Mouse (Mus musculus): ENCODE measurements at regions not wholly inside any gene's neighbourhood (a gene's known extent, or its start where the extent isn't known, plus 50 kb on each side); places are given as distances from the start of the nearest gene placed in this dataset.

- no peak for ATAC-seq (replicated peaks; ENCODE audit: low read depth, poor library complexity, severe bottlenecking)
Measured at GRCm38 (mm10) chr3:143017480-143017879, 135.7 kb upstream of the Pkn2 start.

GRCm38 (mm10) chr3:143016758-143017157 lies 135.0 kb upstream of the Pkn2 start:
- peak; percentile 73 for ATAC-seq (replicated peaks; ENCODE audit: low read depth, poor library complexity, severe bottlenecking)

GRCm38 (mm10) chr3:143014421-143014820 lies 132.6 kb upstream of the Pkn2 start:
- ATAC-seq (replicated peaks; ENCODE audit: low read depth, poor library complexity, severe bottlenecking), result peak; percentile 52

GRCm38 (mm10) chr3:143007047-143007446 lies 125.2 kb upstream of the Pkn2 start:
- no peak for ATAC-seq (replicated peaks; ENCODE audit: low read depth, poor library complexity, severe bottlenecking)

GRCm38 (mm10) chr3:143001952-143002351 lies 120.1 kb upstream of the Pkn2 start:
- ATAC-seq (replicated peaks; ENCODE audit: low read depth, poor library complexity, severe bottlenecking), result no peak

GRCm38 (mm10) chr3:142995981-142996743 lies 114.4 kb upstream of the Pkn2 start:
- ATAC-seq (replicated peaks; ENCODE audit: low read depth, poor library complexity, severe bottlenecking), result peak; percentile 87

GRCm38 (mm10) chr3:142984547-142984946 lies 102.7 kb upstream of the Pkn2 start:
- no peak for ATAC-seq (replicated peaks; ENCODE audit: low read depth, poor library complexity, severe bottlenecking)

GRCm38 (mm10) chr3:142981221-142981620 lies 99.4 kb upstream of the Pkn2 start:
- ATAC-seq (replicated peaks; ENCODE audit: low read depth, poor library complexity, severe bottlenecking), result no peak

GRCm38 (mm10) chr3:142979161-142979560 lies 97.4 kb upstream of the Pkn2 start:
- ATAC-seq (replicated peaks; ENCODE audit: low read depth, poor library complexity, severe bottlenecking), result no peak

- ATAC-seq (replicated peaks; ENCODE audit: low read depth, poor library complexity, severe bottlenecking), result no peak
Measured at GRCm38 (mm10) chr3:142976519-142977394, 95.0 kb upstream of the Pkn2 start.

- ATAC-seq (replicated peaks; ENCODE audit: low read depth, poor library complexity, severe bottlenecking), result no peak
Measured at GRCm38 (mm10) chr3:142975606-142976005, 93.8 kb upstream of the Pkn2 start.

GRCm38 (mm10) chr3:142969501-142969900 lies 87.7 kb upstream of the Pkn2 start:
- no peak for ATAC-seq (replicated peaks; ENCODE audit: low read depth, poor library complexity, severe bottlenecking)

GRCm38 (mm10) chr3:142965604-142966003 lies 83.8 kb upstream of the Pkn2 start:
- no peak for ATAC-seq (replicated peaks; ENCODE audit: low read depth, poor library complexity, severe bottlenecking)

- ATAC-seq (replicated peaks; ENCODE audit: low read depth, poor library complexity, severe bottlenecking), result no peak
Measured at GRCm38 (mm10) chr3:142963818-142964372, 82.1 kb upstream of the Pkn2 start.

GRCm38 (mm10) chr3:142957768-142958167 lies 76.0 kb upstream of the Pkn2 start:
- ATAC-seq (replicated peaks; ENCODE audit: low read depth, poor library complexity, severe bottlenecking), result no peak

- ATAC-seq (replicated peaks; ENCODE audit: low read depth, poor library complexity, severe bottlenecking), result peak; percentile 74; the same call in 1 of the 2 replicates
Measured at GRCm38 (mm10) chr3:142948771-142949170, 67.0 kb upstream of the Pkn2 start.

GRCm38 (mm10) chr3:142941319-142942024 lies 59.7 kb upstream of the Pkn2 start:
- ATAC-seq (replicated peaks; ENCODE audit: low read depth, poor library complexity, severe bottlenecking), result no peak

GRCm38 (mm10) chr3:142940874-142941273 lies 59.1 kb upstream of the Pkn2 start:
- ATAC-seq (replicated peaks; ENCODE audit: low read depth, poor library complexity, severe bottlenecking), result peak; percentile 47

- ATAC-seq (replicated peaks; ENCODE audit: low read depth, poor library complexity, severe bottlenecking), result no peak
Measured at GRCm38 (mm10) chr3:142939773-142940172, 58.0 kb upstream of the Pkn2 start.

- ATAC-seq (replicated peaks; ENCODE audit: low read depth, poor library complexity, severe bottlenecking), result peak; percentile 96
Measured at GRCm38 (mm10) chr3:142935949-142936348, 54.1 kb upstream of the Pkn2 start.

All from common myeloid progenitor, adult 5-6 weeks (primary cell).